Mouse (Mus musculus) testis, adult 2 months (tissue): ENCODE data around the gene 6030468B19Rik.

Experiments used
- CTCF ChIP-seq: fragments of 200-500 bp; IDR thresholded peaks from 2 replicates; pipeline ENCODE4 v1.5.1; 2012; ENCODE audit warnings: low read depth, mild to moderate bottlenecking, inconsistent platforms, low read length, moderate library complexity; ENCODE audit not compliant: control insufficient read depth, insufficient read depth, insufficient replicate concordance
- POLR2A ChIP-seq: fragments of 200-500 bp; IDR thresholded peaks from 2 replicates; pipeline ENCODE4 v1.6.1; 2012; ENCODE audit warnings: low read depth, mild to moderate bottlenecking, inconsistent platforms, low read length, moderate library complexity; ENCODE audit not compliant: control insufficient read depth

DNA sequence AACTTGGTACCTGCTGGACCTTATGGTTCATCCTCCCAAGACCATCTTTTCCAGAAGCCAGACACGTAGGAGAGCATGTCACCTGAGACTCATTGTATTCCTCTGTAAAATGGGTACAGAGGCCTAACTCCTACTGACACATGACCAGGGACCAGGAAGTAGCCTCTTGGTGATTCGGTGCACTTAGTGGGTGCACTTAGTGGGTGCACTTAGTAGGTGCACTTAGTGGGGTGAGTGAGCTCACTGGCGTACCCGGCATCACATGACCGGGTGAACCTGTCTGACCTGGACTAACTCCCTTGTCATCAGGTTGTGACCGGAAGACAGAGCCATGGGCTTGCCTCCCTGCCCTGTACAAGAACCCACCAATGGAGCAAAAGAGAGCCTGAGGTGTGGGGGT lies 9.3 kb downstream of the 6030468B19Rik start:
- TF ChIP-seq POLR2A, result no peak
- TF ChIP-seq CTCF, result no peak
